Mouse (Mus musculus) thymus, adult 2 months (tissue): ENCODE results near the gene Prkcb. TPM values are rescaled to one million over a fixed set of nuclear protein-coding genes. Genes with fewer than 3 reads are reported as not detected.

Source experiments
- DNase-seq: peaks from one replicate; pipeline ENCODE4 v3.0.0; 2021
- H3K27ac ChIP-seq: fragments of 200-500 bp; 2 replicates; pipeline ENCODE4 v1.5.1; 2012; ENCODE audit warnings: low read length, control low read depth; ENCODE audit not compliant: control insufficient read depth, insufficient read depth
- H3K27me3 ChIP-seq: fragments of 200-500 bp; 2 replicates; pipeline ENCODE4 v1.6.1; 2012; ENCODE audit warnings: mild to moderate bottlenecking, low read length, moderate library complexity, mixed read lengths; ENCODE audit not compliant: control insufficient read depth, insufficient read depth
- H3K36me3 ChIP-seq: fragments of 200-500 bp; 2 replicates; pipeline ENCODE4 v1.6.1; 2012; ENCODE audit warnings: mild to moderate bottlenecking, low read length, moderate library complexity; ENCODE audit not compliant: control insufficient read depth, insufficient read depth
- H3K4me1 ChIP-seq: fragments of 200-500 bp; replicated peaks from 2 replicates; pipeline ENCODE4 v1.6.1; 2012; ENCODE audit warnings: low read length; ENCODE audit not compliant: control insufficient read depth, insufficient read depth
- H3K4me3 ChIP-seq: fragments of 200-500 bp; 2 replicates; pipeline ENCODE4 v1.5.1; 2012; ENCODE audit warnings: mild to moderate bottlenecking, low read length, control low read depth, moderate library complexity; ENCODE audit not compliant: control insufficient read depth, insufficient read depth
- CTCF ChIP-seq: fragments of 200-500 bp; IDR thresholded peaks from 2 replicates; pipeline ENCODE4 v1.5.1; 2012; ENCODE audit warnings: mild to moderate bottlenecking, control low read depth, low read length, moderate library complexity, borderline replicate concordance; ENCODE audit not compliant: control insufficient read depth, poor library complexity, insufficient read depth; ENCODE audit errors: extremely low read depth
- POLR2A ChIP-seq: fragments of 200-500 bp; IDR thresholded peaks from 2 replicates; pipeline ENCODE4 v1.6.1; 2012; ENCODE audit warnings: mild to moderate bottlenecking, low read length, control low read depth, moderate library complexity; ENCODE audit not compliant: control insufficient read depth, poor library complexity, insufficient read depth; ENCODE audit errors: extremely low read depth
- WGBS: fragments of 180-500 bp; shearing (Covaris S2); methylation state at CpG from one replicate; pipeline ENCODE4 v1.1.7; 2018; 5-methylcytosine and 5-hydroxymethylcytosine counted together
- polyA plus RNA-seq: library from polyadenylated mRNA; depleted of rRNA; stranded (reverse); fragments of >200 nt; gene quantifications from 2 replicates; pipeline ENCODE4 v1.2.3, GENCODE M21; 2012

Gene Prkcb
- polyA plus RNA-seq, 1 experiment, result 247 TPM

- WGBS, result 94% methylated on average over 3 of the region's 3 CpGs
- no peak for DNase-seq
- Histone ChIP-seq H3K27me3 (no peaks in the 10 kb centered on the region), H3K4me3 (no peak overlapping the region), H3K4me1 (peaks cover 20% of the 10 kb centered on the region), H3K27ac (no peak overlapping the region), H3K36me3 (0 out of 2 replicates have a peak, but pooled peaks cover 3% of the 10 kb centered on the region)
- TF ChIP-seq POLR2A (no peak), CTCF (no peak)
These were observed 28.1 kb downstream of the Prkcb start for GRCm38 (mm10) chr7:122316681-122317080.

- Histone ChIP-seq H3K4me3 (no peak overlapping the region), H3K27ac (no peak overlapping the region), H3K36me3 (0 out of 2 replicates have a peak, but pooled peaks cover 3% of the 10 kb centered on the region), H3K27me3 (no peaks in the 10 kb centered on the region), H3K4me1 (peaks cover 26% of the 10 kb centered on the region)
- TF ChIP-seq CTCF (no peak), POLR2A (no peak)
- DNase-seq, result no peak
These were observed 28.9 kb downstream of the Prkcb start for GRCm38 (mm10) chr7:122317485-122317884.

- Histone ChIP-seq H3K4me3 (no peak overlapping the region), H3K36me3 (0 out of 2 replicates have a peak, but pooled peaks cover 3% of the 10 kb centered on the region), H3K27ac (no peak overlapping the region), H3K27me3 (no peaks in the 10 kb centered on the region), H3K4me1 (peaks cover 21% of the 10 kb centered on the region)
- 96% methylated on average over 9 of the region's 9 CpGs for WGBS
- no peak for TF ChIP-seq CTCF
- no peak for TF ChIP-seq POLR2A
- DNase-seq, result no peak
These were observed 31.0 kb downstream of the Prkcb start for GRCm38 (mm10) chr7:122319566-122319965.

- H3K27me3 ChIP-seq, result no peaks in the 10 kb centered on the region
- peaks cover 14% of the 10 kb centered on the region for H3K4me1 ChIP-seq
- TF ChIP-seq POLR2A (no peak), CTCF (no peak)
- DNase-seq, result no peak
- no peak overlapping the region for H3K27ac ChIP-seq
- H3K4me3 ChIP-seq, result no peak overlapping the region
- 97% methylated on average over 7 of the region's 7 CpGs for WGBS
- 0 out of 2 replicates have a peak, but pooled peaks cover 3% of the 10 kb centered on the region for H3K36me3 ChIP-seq
These were observed 32.4 kb downstream of the Prkcb start for GRCm38 (mm10) chr7:122320843-122321544.

GRCm38 (mm10) chr7:122322038-122322690, 33.6 kb downstream of the Prkcb start:
- WGBS, result 82% methylated on average over 8 of the region's 8 CpGs
- TF ChIP-seq CTCF (no peak), POLR2A (no peak)
- Histone ChIP-seq H3K4me3 (no peak overlapping the region), H3K27me3 (no peaks in the 10 kb centered on the region), H3K36me3 (0 out of 2 replicates have a peak, but pooled peaks cover 3% of the 10 kb centered on the region), H3K27ac (no peak overlapping the region), H3K4me1 (peaks cover 8% of the 10 kb centered on the region)
- DNase-seq, result no peak

GRCm38 (mm10) chr7:122327942-122328341, 39.4 kb downstream of the Prkcb start:
- H3K27me3 ChIP-seq, result no peaks in the 10 kb centered on the region
- no peak overlapping the region for H3K4me3 ChIP-seq
- peaks cover 3% of the 10 kb centered on the region for H3K4me1 ChIP-seq
- no peak for DNase-seq
- no peaks in the 10 kb centered on the region for H3K36me3 ChIP-seq
- 95% methylated on average over 3 of the region's 3 CpGs for WGBS
- TF ChIP-seq POLR2A (no peak), CTCF (no peak)
- no peak overlapping the region for H3K27ac ChIP-seq
